Mouse (Mus musculus) MEL (cell line): ENCODE results near the gene 2210011C24Rik. TPM values are rescaled to one million over a fixed set of nuclear protein-coding genes. Genes with fewer than 3 reads are reported as not detected.

Source experiments
- DNase-seq: peaks from one replicate; pipeline ENCODE4 v3.0.0; 2011; ENCODE audit warnings: low read depth, low spot score
- H3K27ac ChIP-seq: 2 replicates; pipeline ENCODE4 v1.5.1; 2012; ENCODE audit warnings: low read depth, mild to moderate bottlenecking, control low read depth, low read length, moderate library complexity; ENCODE audit not compliant: control insufficient read depth
- H3K27me3 ChIP-seq, 2 experiments: fragments of 150-350 bp in 1 of 2; sonication (generic) in 1 of 2; 2 replicates each; pipeline ENCODE4 v1.6.1; 2012; ENCODE audit warnings: low read length in 2 of 2, mild to moderate bottlenecking in 2 of 2, improper control_type of control experiment in 1 of 2, moderate library complexity in 1 of 2; ENCODE audit not compliant: insufficient read depth in 2 of 2, control insufficient read depth in 1 of 2
- H3K36me3 ChIP-seq, 2 experiments: 2 replicates each; pipeline ENCODE4 v1.6.1; 2012 to 2014; ENCODE audit warnings: low read length in 2 of 2, improper control_type of control experiment in 1 of 2, inconsistent platforms in 1 of 2, mild to moderate bottlenecking in 1 of 2; ENCODE audit not compliant: insufficient read depth in 2 of 2, control insufficient read depth in 1 of 2
- H3K4me1 ChIP-seq, 2 experiments: fragments of 150-350 bp in 1 of 2; sonication (generic) in 1 of 2; 2 replicates each; pipeline ENCODE4 v1.6.1; 2012; ENCODE audit warnings: low read length in 2 of 2, improper control_type of control experiment in 1 of 2, mild to moderate bottlenecking in 1 of 2; ENCODE audit not compliant: insufficient read depth in 2 of 2, control insufficient read depth in 1 of 2
- H3K4me3 ChIP-seq, 2 experiments: fragments of 150-350 bp in 1 of 2; sonication (generic) in 1 of 2; 2 replicates each; pipeline ENCODE4 v1.5.1; 2012; ENCODE audit warnings: low read depth in 2 of 2, low read length in 2 of 2, mild to moderate bottlenecking in 2 of 2, moderate library complexity in 2 of 2, control low read depth in 1 of 2, improper control_type of control experiment in 1 of 2; ENCODE audit not compliant: control insufficient read depth in 1 of 2, insufficient read depth in 1 of 2
- H3K79me2 ChIP-seq: 2 replicates; pipeline ENCODE4 v1.6.1; 2012; ENCODE audit warnings: mild to moderate bottlenecking, low read length, moderate library complexity; ENCODE audit not compliant: control insufficient read depth, poor library complexity, insufficient read depth
- H3K9ac ChIP-seq: 2 replicates; pipeline ENCODE4 v1.6.1; 2012; ENCODE audit warnings: low read depth, mild to moderate bottlenecking, control low read depth, low read length, moderate library complexity; ENCODE audit not compliant: control insufficient read depth, poor library complexity, severe bottlenecking
- H3K9me3 ChIP-seq: fragments of 150-350 bp; sonication (generic); replicated peaks from 2 replicates; pipeline ENCODE4 v1.6.1; 2012; ENCODE audit warnings: mild to moderate bottlenecking, low read length, improper control_type of control experiment, moderate library complexity; ENCODE audit not compliant: insufficient read depth
- CHD1 ChIP-seq: IDR thresholded peaks from 2 replicates; pipeline ENCODE4 v1.6.1; 2012; ENCODE audit warnings: low read depth, mild to moderate bottlenecking, inconsistent platforms, low read length, improper control_type of control experiment
- CHD2 ChIP-seq: IDR thresholded peaks from 2 replicates; pipeline ENCODE4 v1.6.1; 2011; ENCODE audit warnings: low read length, improper control_type of control experiment
- E2F4 ChIP-seq: IDR thresholded peaks from 2 replicates; pipeline ENCODE4 v1.6.1; 2011; ENCODE audit warnings: low read depth, low read length, improper control_type of control experiment, borderline replicate concordance
- ETS1 ChIP-seq: IDR thresholded peaks from 2 replicates; pipeline ENCODE4 v1.6.1; 2012; ENCODE audit warnings: low read depth, mild to moderate bottlenecking, inconsistent platforms, low read length, improper control_type of control experiment, moderate library complexity
- HCFC1 ChIP-seq: IDR thresholded peaks from 2 replicates; pipeline ENCODE4 v1.6.1; 2012; ENCODE audit warnings: low read depth, mild to moderate bottlenecking, inconsistent platforms, low read length, improper control_type of control experiment, moderate library complexity
- JUND ChIP-seq: IDR thresholded peaks from 2 replicates; pipeline ENCODE4 v1.6.1; 2011; ENCODE audit warnings: low read depth, mild to moderate bottlenecking, improper control_type of control experiment, low read length
- MAX ChIP-seq: IDR thresholded peaks from 2 replicates; pipeline ENCODE4 v1.6.1; 2011; ENCODE audit warnings: low read length, improper control_type of control experiment
- MXI1 ChIP-seq: IDR thresholded peaks from 2 replicates; pipeline ENCODE4 v1.6.1; 2011; ENCODE audit warnings: mild to moderate bottlenecking, low read depth, low read length, improper control_type of control experiment
- MYB ChIP-seq: IDR thresholded peaks from 2 replicates; pipeline ENCODE4 v1.6.1; 2011; ENCODE audit warnings: mild to moderate bottlenecking, low read depth, low read length, improper control_type of control experiment
- NELFE ChIP-seq: IDR thresholded peaks from 2 replicates; pipeline ENCODE4 v1.6.1; 2011; ENCODE audit warnings: low read depth, low read length, improper control_type of control experiment
- NRF1 ChIP-seq: IDR thresholded peaks from 2 replicates; pipeline ENCODE4 v1.6.1; 2014; ENCODE audit warnings: low read depth, mild to moderate bottlenecking, inconsistent platforms, low read length, improper control_type of control experiment, moderate library complexity; ENCODE audit not compliant: poor library complexity, insufficient read depth, severe bottlenecking
- POLR2AphosphoS2 ChIP-seq: IDR thresholded peaks from 2 replicates; pipeline ENCODE4 v1.6.1; 2011; ENCODE audit warnings: low read length, improper control_type of control experiment
- POLR2AphosphoS5 ChIP-seq: IDR thresholded peaks from 2 replicates; pipeline ENCODE4 v1.6.1; 2012; ENCODE audit warnings: low read depth, borderline replicate concordance, mild to moderate bottlenecking, inconsistent platforms, low read length, moderate library complexity, mixed read lengths
- RAD21 ChIP-seq: IDR thresholded peaks from 2 replicates; pipeline ENCODE4 v1.6.1; 2011; ENCODE audit warnings: mild to moderate bottlenecking, low read depth, low read length, improper control_type of control experiment
- RCOR1 ChIP-seq: IDR thresholded peaks from 2 replicates; pipeline ENCODE4 v1.6.1; 2012; ENCODE audit warnings: low read depth, mild to moderate bottlenecking, inconsistent platforms, low read length, improper control_type of control experiment
- SIN3A ChIP-seq: IDR thresholded peaks from 2 replicates; pipeline ENCODE4 v1.6.1; 2012; ENCODE audit warnings: low read length, improper control_type of control experiment, inconsistent platforms
- TAL1 ChIP-seq: IDR thresholded peaks from 2 replicates; pipeline ENCODE4 v1.6.1; 2012; ENCODE audit warnings: mild to moderate bottlenecking, inconsistent platforms, low read length, moderate library complexity, mixed read lengths
- TBP ChIP-seq: IDR thresholded peaks from 2 replicates; pipeline ENCODE4 v1.8.0; 2011; ENCODE audit warnings: low read depth, low read length, improper control_type of control experiment
- TCF12 ChIP-seq: IDR thresholded peaks from 2 replicates; pipeline ENCODE4 v1.6.1; 2014; ENCODE audit warnings: low read depth, mild to moderate bottlenecking, inconsistent platforms, low read length, improper control_type of control experiment, moderate library complexity
- USF2 ChIP-seq, 2 experiments: IDR thresholded peaks; 2 replicates each; pipeline ENCODE4 v1.6.1; 2011 to 2012; ENCODE audit warnings: improper control_type of control experiment in 2 of 2, low read length in 2 of 2, borderline replicate concordance in 1 of 2, inconsistent platforms in 1 of 2, low read depth in 1 of 2, mild to moderate bottlenecking in 1 of 2; ENCODE audit not compliant: insufficient read depth in 1 of 2
- ZC3H11A ChIP-seq: IDR thresholded peaks from 2 replicates; pipeline ENCODE4 v1.6.1; 2012; ENCODE audit warnings: low read depth, mild to moderate bottlenecking, inconsistent platforms, low read length, improper control_type of control experiment
- ZKSCAN1 ChIP-seq: IDR thresholded peaks from 2 replicates; pipeline ENCODE4 v1.6.1; 2012; ENCODE audit warnings: low read depth, mild to moderate bottlenecking, inconsistent platforms, low read length, improper control_type of control experiment, moderate library complexity
- ZMIZ1 ChIP-seq: IDR thresholded peaks from 2 replicates; pipeline ENCODE4 v1.6.1; 2012; ENCODE audit warnings: low read depth, mild to moderate bottlenecking, inconsistent platforms, low read length, improper control_type of control experiment, moderate library complexity
- ZNF384 ChIP-seq: IDR thresholded peaks from 2 replicates; pipeline ENCODE4 v1.6.1; 2012; ENCODE audit warnings: low read depth, mild to moderate bottlenecking, inconsistent platforms, low read length, improper control_type of control experiment
- polyA plus RNA-seq, 2 experiments: library from polyadenylated mRNA; stranded (reverse) in 1 of 2; unstranded in 1 of 2; fragments of >175 nt in 1 of 2; fragments of >200 nt in 1 of 2; gene quantifications; 2 replicates each; pipeline versions ENCODE4 v1.2.1 to v1.2.4; 2012; ENCODE audit warnings: low replicate concordance in 2 of 2, low read depth in 1 of 2; ENCODE audit not compliant: insufficient read length in 2 of 2, insufficient read depth in 1 of 2, missing spikeins in 1 of 2
- total RNA-seq: library from RNA; depleted of rRNA; stranded (reverse); fragments of 300-350 nt; gene quantifications from 2 replicates; pipeline ENCODE4 v1.2.3, GENCODE M21; 2012

Gene 2210011C24Rik
- total and polyA plus RNA-seq, 3 experiments: not detected

DNA sequence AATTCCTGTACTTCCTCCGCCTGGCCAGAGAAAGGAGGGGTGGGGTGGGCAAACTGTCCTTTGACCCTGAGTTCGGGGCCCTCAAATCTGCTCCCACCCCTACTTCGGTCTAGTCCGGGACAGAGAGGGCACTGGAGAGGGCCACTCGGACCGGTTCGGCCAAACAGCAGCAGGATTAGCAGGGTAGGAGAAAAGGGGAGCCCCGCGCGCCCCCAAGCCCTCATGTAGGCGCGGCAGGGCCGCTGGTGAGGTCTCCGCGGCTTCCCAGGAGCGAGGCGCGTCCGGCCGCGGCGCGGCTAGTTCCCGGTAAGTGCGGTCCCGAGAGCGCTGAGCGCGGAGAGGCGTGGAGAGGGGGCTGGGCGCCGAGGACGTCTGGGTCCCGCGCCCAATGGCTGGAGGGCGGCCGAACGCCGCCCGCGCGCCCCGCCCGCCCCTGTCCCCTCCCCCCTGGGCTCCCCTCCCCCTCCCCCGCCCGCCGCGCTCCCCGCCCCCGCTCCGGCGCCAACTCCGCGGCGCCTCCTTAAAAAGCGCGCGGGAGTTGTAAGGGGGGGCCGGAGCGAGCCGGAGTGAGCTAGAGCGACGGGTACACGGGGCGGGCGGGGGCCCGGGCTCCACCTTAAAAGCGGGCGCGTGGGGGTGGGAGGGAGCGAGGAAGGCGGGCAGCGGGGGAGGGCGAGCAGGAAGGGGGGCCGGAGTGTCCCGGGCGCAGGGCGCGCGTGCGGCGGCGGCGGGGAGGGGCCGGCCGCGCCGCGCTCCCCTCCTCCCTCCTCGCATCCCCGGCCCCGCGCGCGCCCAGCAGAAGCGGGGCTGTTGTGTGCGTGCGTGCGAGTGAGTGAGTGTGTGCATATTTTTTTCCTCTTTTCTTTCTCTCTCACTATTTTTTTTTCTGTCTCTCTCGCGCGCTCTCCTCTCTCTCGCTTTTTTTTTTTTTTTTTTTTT lies 15.1 kb downstream of the 2210011C24Rik start (continued):
- TF ChIP-seq TAL1: no peak
- peak; percentile 71; the same call in 1 of the 2 replicates for TF ChIP-seq ZMIZ1
- TF ChIP-seq POLR2AphosphoS2: peak; percentile 87; the same call in 1 of the 2 replicates
- no peak for TF ChIP-seq ZC3H11A
- TF ChIP-seq NRF1: no peak
- no peak for TF ChIP-seq CHD2
- TF ChIP-seq HCFC1: peak; percentile 49; the same call in 1 of the 2 replicates
- no peak for TF ChIP-seq RCOR1
- no peak for TF ChIP-seq ETS1
- no peak for TF ChIP-seq ZKSCAN1
- TF ChIP-seq SIN3A: peak; percentile 52
- TF ChIP-seq ZNF384: peak; percentile 90
- TF ChIP-seq JUND: no peak
- no peak for TF ChIP-seq E2F4
- no peak for TF ChIP-seq MYB
- no peak for TF ChIP-seq CHD1
- TF ChIP-seq, all 39 proteins: peak for 13

DNA sequence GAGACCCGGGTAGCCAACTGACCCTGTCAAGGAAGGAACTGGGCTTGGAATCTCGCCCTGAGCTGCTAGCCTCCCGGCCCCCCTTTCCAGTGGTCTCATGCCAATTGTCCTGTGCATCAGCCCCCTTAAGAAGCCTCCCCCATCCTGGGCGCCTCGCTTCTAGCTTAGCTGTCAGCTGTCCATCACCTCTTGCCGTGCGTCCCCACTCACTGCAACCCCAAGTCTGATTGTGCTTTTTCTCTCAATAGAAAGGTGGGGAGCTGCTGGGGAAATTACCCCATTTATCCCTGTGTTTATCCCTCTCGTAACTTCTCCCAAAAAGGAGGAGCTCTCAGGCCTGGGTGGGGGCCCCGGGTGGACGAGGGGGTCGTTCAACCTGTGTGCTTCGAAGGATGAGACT lies 16.0 kb downstream of the 2210011C24Rik start:
- Histone ChIP-seq H3K27ac (peak overlapping the region; percentile 68), H3K36me3 (peaks cover 3 to 12% of the 10 kb centered on the region in 2 experiments; a peak in 2 of 4 replicates)

More for the DNA sequence above, 16.0 kb downstream of the 2210011C24Rik start:
- Histone ChIP-seq H3K27me3 (no peaks in the 10 kb centered on the region), H3K79me2 (peaks cover 20% of the 10 kb centered on the region), H3K9ac (peak overlapping the region; percentile 79), H3K9me3 (no peaks in the 10 kb centered on the region), H3K4me3 (peak overlapping the region; percentile 55 to 97; a peak in 3 of 4 replicates), H3K4me1 (peaks cover 4 to 20% of the 10 kb centered on the region in 2 experiments)
- DNase-seq: no peak
- TF ChIP-seq NELFE: no peak
- TF ChIP-seq POLR2AphosphoS2: no peak
- TF ChIP-seq RAD21: no peak
- no peak for TF ChIP-seq CHD2
- TF ChIP-seq USF2 (IDR thresholded peaks at IDR 0.05; ENCODE audit: borderline replicate concordance in 1 of 2, insufficient read depth in 1 of 2, low read depth in 1 of 2, low read length in 2 of 2): no peak
- no peak for TF ChIP-seq SIN3A
- TF ChIP-seq TCF12: no peak
- no peak for TF ChIP-seq ZC3H11A
- TF ChIP-seq MAX: no peak
- no peak for TF ChIP-seq MXI1
- no peak for TF ChIP-seq JUND
- TF ChIP-seq E2F4: no peak
- TF ChIP-seq TBP: no peak
- TF ChIP-seq POLR2AphosphoS5: no peak
- no peak for TF ChIP-seq CHD1
